Mouse (Mus musculus) common myeloid progenitor, adult 5-6 weeks (primary cell): Measurements from ENCODE around the gene Zfp120. TPM values are rescaled to one million over a fixed set of nuclear protein-coding genes. Genes with fewer than 3 reads are reported as not detected.
"Not testable (repeated sequence)": the region's sequence is repeated elsewhere in the genome, so short reads cannot be mapped to it uniquely, and the experiment has no call there.

Experiments
- ATAC-seq: replicated peaks from 2 replicates; pipeline ENCODE4 v1.8.0; 2016; ENCODE audit warnings: low read depth, mild to moderate bottlenecking, moderate TSS enrichment, inconsistent platforms; ENCODE audit not compliant: poor library complexity, severe bottlenecking
- total RNA-seq: library from RNA; stranded (forward); fragments of 200-1000, 187-1606 nt; gene quantifications from 2 replicates; pipeline ENCODE4 v1.2.3, GENCODE M21; 2017

Zfp120 gene
- total RNA-seq = 23.1 and 24.7 TPM in 2 replicates

DNA sequence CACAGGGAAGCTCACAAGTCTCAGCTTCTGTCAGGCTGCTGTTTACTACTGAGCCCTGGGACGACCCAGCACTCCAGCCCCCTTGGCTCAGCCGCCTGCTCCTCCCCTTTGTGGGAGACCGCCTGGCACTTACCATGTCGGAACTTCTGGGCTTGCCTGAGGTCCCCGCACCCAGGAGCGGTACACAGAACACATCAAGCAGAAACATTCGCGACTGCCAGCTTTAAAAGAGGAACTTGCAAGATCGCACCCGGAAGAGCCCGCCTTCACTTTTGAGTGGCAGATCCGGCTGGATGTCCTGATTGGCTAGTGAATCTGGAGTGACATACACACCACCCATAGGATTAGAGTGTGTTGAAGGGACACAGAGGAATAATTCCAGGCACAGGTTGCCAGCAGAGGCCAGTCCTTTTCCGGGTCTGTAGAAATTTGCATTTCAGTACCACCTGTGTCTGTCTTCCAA lies at the start of gene Zfp120:
TSS of gene Zfp120 (minus strand) at position 274 of the 463 bp plus-strand sequence.
- peak; percentile 96 for ATAC-seq

DNA sequence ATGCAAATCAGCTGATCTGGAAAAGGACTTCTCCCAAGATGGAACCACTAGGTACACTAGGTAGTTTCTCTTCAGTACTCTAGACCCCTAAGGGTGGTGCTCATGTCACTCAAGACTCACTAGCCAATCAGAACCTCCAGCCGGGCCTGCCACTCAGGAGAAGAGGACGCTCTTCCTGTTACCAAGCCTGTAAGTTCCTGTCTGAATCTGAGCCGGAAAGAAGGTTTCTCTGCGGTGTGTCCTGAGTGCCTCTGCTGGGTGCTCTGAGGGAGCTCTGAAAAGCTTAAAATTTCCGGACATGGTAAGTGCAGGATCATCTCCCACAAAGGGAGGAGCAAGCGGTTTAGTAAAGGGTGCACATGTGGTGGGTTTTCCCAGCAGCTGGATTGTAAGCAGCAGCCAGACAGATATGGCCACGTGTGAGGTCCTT lies 45.1 kb upstream of the Zfp120 start, which contains the start of gene Gm14139:
TSS of gene Gm14139 (plus strand) at position 186 of the 430 bp plus-strand sequence.
- ATAC-seq = not testable (repeated sequence)

- ATAC-seq = not testable (repeated sequence)
Observed at GRCm38 (mm10) chr2:150181046-150181445, 44.5 kb upstream of the Zfp120 start.

DNA sequence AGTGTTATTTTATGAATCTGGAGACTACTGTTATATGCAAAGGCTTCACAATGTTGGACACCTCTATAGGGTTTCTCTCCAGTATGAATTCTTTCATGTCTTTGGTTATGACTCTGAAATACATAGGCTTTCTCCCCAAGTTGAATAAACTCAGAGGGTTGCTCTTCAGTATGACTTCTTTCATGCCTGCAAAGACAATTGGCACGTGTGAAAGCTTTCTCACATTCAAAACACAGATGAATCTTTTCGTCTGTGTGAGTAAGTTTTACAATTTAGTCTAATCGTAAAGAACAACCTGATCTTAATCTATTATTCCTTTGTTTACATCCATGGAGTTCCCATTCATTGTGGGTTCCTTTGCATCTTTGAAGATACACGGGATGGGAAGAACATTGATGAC lies 43.1 kb upstream of the Zfp120 start, which contains the start of gene Gm10770:
TSS of gene Gm10770 (minus strand) at position 101 of the 400 bp plus-strand sequence.
- not testable (repeated sequence) for ATAC-seq

DNA sequence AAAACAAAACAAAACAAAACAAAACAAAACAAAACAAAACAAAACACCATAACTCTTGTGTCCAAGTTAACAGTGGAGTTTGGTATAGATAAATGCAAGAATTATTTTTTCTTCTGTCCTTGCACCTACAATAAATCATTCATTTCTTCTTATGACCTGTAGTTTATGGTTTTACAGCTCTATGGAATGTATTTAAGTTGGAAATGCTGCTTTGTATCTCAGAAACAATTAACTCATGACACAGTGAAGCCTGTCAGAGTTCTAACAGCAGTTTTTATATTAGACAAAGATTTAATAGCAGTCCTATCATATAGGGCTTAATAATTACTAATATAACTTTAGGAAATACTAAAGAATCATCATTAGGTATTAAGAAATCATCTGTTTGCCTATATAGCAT lies 37.3 kb upstream of the Zfp120 start:
- ATAC-seq = no peak

DNA sequence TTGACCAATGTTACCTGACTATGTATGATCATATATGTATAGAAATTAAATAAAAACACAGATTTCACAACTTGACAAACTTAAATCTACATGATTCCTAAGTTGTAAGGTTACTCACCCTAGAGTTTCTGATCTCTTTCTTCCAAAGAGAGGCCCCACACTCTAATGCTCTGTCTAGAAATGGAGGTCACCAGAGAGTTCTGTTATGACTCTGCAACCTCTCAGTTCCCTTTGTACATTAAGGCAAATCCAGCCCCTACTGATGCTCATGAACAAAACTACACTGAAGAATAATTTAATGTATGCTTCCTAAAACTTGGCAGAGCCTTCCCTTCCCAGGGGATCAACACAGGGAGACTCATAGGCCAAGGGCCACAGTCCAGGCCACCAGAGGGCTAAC lies 30.2 kb upstream of the Zfp120 start:
- ATAC-seq = no peak

GRCm38 (mm10) chr2:150132773-150133172 lies 3.7 kb downstream of the Zfp120 start:
- no peak for ATAC-seq

- not testable (repeated sequence) for ATAC-seq
Observed at GRCm38 (mm10) chr2:150132002-150132401, 4.5 kb downstream of the Zfp120 start.

GRCm38 (mm10) chr2:150111247-150111912 lies 25.1 kb downstream of the Zfp120 start:
- no peak for ATAC-seq

DNA sequence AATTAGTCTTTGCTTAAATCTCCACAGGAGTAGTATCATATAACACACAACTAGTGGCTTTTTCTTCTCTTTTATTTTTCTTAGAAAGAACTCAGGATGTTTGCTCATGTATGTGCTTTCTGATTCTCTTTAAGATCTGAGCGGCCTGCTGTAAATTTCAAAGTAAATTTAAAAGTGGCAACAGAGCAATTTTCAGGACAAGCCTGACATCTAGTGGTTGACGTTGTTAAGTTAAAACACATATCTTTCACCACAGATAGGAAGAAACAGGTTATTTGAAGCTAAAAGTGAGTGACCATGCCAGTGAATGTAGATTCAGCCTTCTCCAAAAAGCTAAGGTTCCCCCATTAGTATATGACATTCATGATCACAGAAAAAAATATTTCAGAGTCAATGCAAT lies 36.9 kb downstream of the Zfp120 start:
- peak; percentile 74; the same call in 1 of the 2 replicates for ATAC-seq

Other genes with a start within 250 kb of the Zfp120 start
- gene Gm10770, start 43.0 kb upstream of the Zfp120 start, total RNA-seq = not detected in 2 replicates
- not detected in 2 replicates for gene Gm14139, start 45.0 kb upstream of the Zfp120 start, total RNA-seq
- gene Zfp937, start 81.4 kb upstream of the Zfp120 start, total RNA-seq = 4.7 and 5.5 TPM in 2 replicates
- gene Gm21994, start 118.9 kb upstream of the Zfp120 start, total RNA-seq = 6.7 and 15.1 TPM in 2 replicates
- not detected in 2 replicates for gene Gm14124, start 120.8 kb upstream of the Zfp120 start, total RNA-seq
- gene Gm10130, start 187.0 kb upstream of the Zfp120 start, total RNA-seq = 10.5 and 15.8 TPM in 2 replicates
- gene 3300002I08Rik, start 226.1 kb upstream of the Zfp120 start, total RNA-seq = 3.9 and 12.6 TPM in 2 replicates